Mouse (Mus musculus): ENCODE measurements around the gene Ano9. TPM values are rescaled to one million over a fixed set of nuclear protein-coding genes. Genes with fewer than 3 reads are reported as not detected.

Gene Ano9
- polyA plus RNA-seq, 1 experiment: 5.4 TPM

DNA sequence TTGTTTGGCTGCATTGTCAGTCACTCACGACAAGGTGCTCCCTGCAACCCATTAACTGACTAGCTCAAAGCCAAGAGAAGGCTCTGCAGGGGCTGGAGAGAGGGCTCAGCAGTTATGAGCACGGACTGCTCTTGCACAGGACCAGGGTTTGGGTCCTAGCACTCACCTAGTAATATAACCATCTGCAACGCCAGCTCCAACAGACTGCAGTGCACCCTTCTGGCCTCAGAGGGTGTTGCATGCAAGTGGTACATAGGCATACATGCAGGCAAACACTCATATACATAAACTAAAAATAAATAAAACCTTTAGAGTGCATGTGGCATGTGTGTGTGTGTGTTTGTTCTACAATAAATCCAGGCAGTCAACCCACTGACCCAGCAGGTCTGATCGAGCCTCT lies 61.8 kb downstream of the Ano9 start:
- H3K4me3 ChIP-seq (ENCODE audit: insufficient read depth, low read depth, low read length): no peak overlapping the region
- H3K27me3 ChIP-seq (replicated peaks; ENCODE audit: control insufficient read depth, insufficient read depth, low read length): no peaks in the 10 kb centered on the region
- 73% methylated on average over 4 of the region's 4 CpGs for WGBS

DNA sequence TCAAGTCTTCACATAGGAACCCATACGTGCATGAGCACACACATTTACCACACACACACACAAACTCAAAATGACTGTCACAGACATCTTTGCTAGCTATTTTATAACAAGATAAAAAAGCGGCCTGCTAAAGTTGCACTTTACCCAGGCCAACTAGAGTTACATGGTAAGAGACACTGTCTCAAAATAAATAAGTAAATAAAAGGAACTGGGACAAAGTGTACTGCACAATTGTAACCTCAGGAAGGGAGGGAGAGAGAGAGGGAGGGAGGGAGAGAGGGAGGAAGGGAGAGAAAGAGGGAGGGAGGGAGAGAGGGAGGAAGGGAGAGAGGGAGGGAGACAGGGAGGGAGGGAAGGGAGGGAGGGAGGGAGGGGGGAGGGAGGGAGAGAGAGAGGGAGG lies 65.2 kb downstream of the Ano9 start:
- TF ChIP-seq POLR2A (IDR thresholded peaks at IDR 0.05; ENCODE audit: low read depth, low read length) (no peak), CTCF (conservative IDR thresholded peaks at IDR 0.05; ENCODE audit: insufficient read depth, insufficient read length, low read depth, low read length) (no peak)
- peaks cover 3% of the 10 kb centered on the region; the same call in 1 of the 2 replicates for H3K4me1 ChIP-seq (ENCODE audit: control insufficient read depth, insufficient read depth, low read length)
- H3K4me3 ChIP-seq (ENCODE audit: insufficient read depth, low read depth, low read length): no peak overlapping the region
- no peaks in the 10 kb centered on the region for H3K36me3 ChIP-seq (ENCODE audit: control insufficient read depth, insufficient read depth, low read length)
- H3K27ac ChIP-seq (ENCODE audit: insufficient read depth, low read depth, low read length): peak overlapping the region; percentile 74
- DNase-seq: peak; percentile 43
- H3K27me3 ChIP-seq (replicated peaks; ENCODE audit: control insufficient read depth, insufficient read depth, low read length): no peaks in the 10 kb centered on the region
- 59% methylated on average over 2 of the region's 2 CpGs for WGBS

More for the DNA sequence above, 61.8 kb downstream of the Ano9 start:
- H3K36me3 ChIP-seq (ENCODE audit: control insufficient read depth, insufficient read depth, low read length): no peaks in the 10 kb centered on the region
- DNase-seq: no peak
- H3K4me1 ChIP-seq (ENCODE audit: control insufficient read depth, insufficient read depth, low read length): peaks cover 7% of the 10 kb centered on the region; the same call in 1 of the 2 replicates
- no peak overlapping the region for H3K27ac ChIP-seq (ENCODE audit: insufficient read depth, low read depth, low read length)
- TF ChIP-seq CTCF (conservative IDR thresholded peaks at IDR 0.05; ENCODE audit: insufficient read depth, insufficient read length, low read depth, low read length): 0 out of 2 replicates have a peak, but pooled peaks have one; percentile 6
- no peak for TF ChIP-seq POLR2A (IDR thresholded peaks at IDR 0.05; ENCODE audit: low read depth, low read length)

DNA sequence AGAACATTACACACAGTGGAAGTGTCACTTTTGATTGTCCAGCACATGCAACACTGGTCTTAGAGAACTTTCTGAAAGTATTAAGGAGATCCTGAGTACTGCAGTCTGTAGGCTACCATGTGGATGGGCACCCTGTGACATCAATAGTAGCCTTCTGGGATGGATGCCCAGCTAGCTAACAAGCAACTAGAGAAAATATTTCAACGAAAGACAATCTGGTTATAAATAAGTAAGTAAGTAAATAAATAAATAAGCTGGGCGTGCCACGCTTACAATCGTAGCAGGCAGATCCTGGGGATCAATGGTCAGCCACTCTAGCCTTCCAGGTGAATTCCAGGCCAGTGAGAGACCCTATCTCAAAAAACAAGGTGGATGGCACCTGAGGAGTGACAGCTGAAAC lies 65.6 kb downstream of the Ano9 start:
- WGBS: 68% methylated on average over 4 of the region's 4 CpGs
- H3K36me3 ChIP-seq (ENCODE audit: control insufficient read depth, insufficient read depth, low read length): no peaks in the 10 kb centered on the region
- H3K27ac ChIP-seq (ENCODE audit: insufficient read depth, low read depth, low read length): peak overlapping the region; percentile 74
- H3K4me1 ChIP-seq (ENCODE audit: control insufficient read depth, insufficient read depth, low read length): peaks cover 3% of the 10 kb centered on the region; the same call in 1 of the 2 replicates
- H3K4me3 ChIP-seq (ENCODE audit: insufficient read depth, low read depth, low read length): no peak overlapping the region
- TF ChIP-seq POLR2A (IDR thresholded peaks at IDR 0.05; ENCODE audit: low read depth, low read length): no peak
- no peak for TF ChIP-seq CTCF (conservative IDR thresholded peaks at IDR 0.05; ENCODE audit: insufficient read depth, insufficient read length, low read depth, low read length)
- no peaks in the 10 kb centered on the region for H3K27me3 ChIP-seq (replicated peaks; ENCODE audit: control insufficient read depth, insufficient read depth, low read length)
- DNase-seq: peak; percentile 54

Other genes with a start within 250 kb of the Ano9 start
- gene Psmd13, start 235.8 kb downstream of the Ano9 start, polyA plus RNA-seq (2012; rRNA removed): 66.8 and 75.2 TPM in 2 replicates
- 155 and 168 TPM in 2 replicates for gene Sirt3, start 235.5 kb downstream of the Ano9 start, polyA plus RNA-seq (2012; rRNA removed)
- 111 and 188 TPM in 2 replicates for gene Cox8b, start 217.4 kb downstream of the Ano9 start, polyA plus RNA-seq (2012; rRNA removed)
- 56.6 and 70.7 TPM in 2 replicates for gene Nlrp6, start 196.9 kb downstream of the Ano9 start, polyA plus RNA-seq (2012; rRNA removed)
- 58.0 and 71.2 TPM in 2 replicates for gene Pgghg, start 176.4 kb downstream of the Ano9 start, polyA plus RNA-seq (2012; rRNA removed)
- gene Ifitm5, start 167.5 kb downstream of the Ano9 start, polyA plus RNA-seq (2012; rRNA removed): 0.87 and 1.4 TPM in 2 replicates
- 0.27 TPM in 1 of 2 replicates, not detected in the other for gene Gm45717, start 161.9 kb downstream of the Ano9 start, polyA plus RNA-seq (2012; rRNA removed)
- gene Ifitm2, start 161.8 kb downstream of the Ano9 start, polyA plus RNA-seq (2012; rRNA removed): 642 and 737 TPM in 2 replicates
- gene Ifitm1, start 150.6 kb downstream of the Ano9 start, polyA plus RNA-seq (2012; rRNA removed): 125 and 135 TPM in 2 replicates
- gene Ifitm3, start 107.0 kb downstream of the Ano9 start, polyA plus RNA-seq (2012; rRNA removed): 259 and 313 TPM in 2 replicates
- gene Ifitm6, start 99.9 kb downstream of the Ano9 start, polyA plus RNA-seq (2012; rRNA removed): 1.6 and 2.3 TPM in 2 replicates
- not detected in 2 replicates for gene Gm17387, start 88.7 kb downstream of the Ano9 start, polyA plus RNA-seq (2012; rRNA removed)
- gene B4galnt4, start 56.7 kb downstream of the Ano9 start, polyA plus RNA-seq (2012; rRNA removed): 0.16 and 0.44 TPM in 2 replicates
- gene Pkp3, start 39.6 kb downstream of the Ano9 start, polyA plus RNA-seq (2012; rRNA removed): 17.0 and 19.8 TPM in 2 replicates
- gene Sigirr, start 17.2 kb downstream of the Ano9 start, polyA plus RNA-seq (2012; rRNA removed): 102 and 110 TPM in 2 replicates
- 65.1 and 71.5 TPM in 2 replicates for gene Ptdss2, start 4.6 kb upstream of the Ano9 start, polyA plus RNA-seq (2012; rRNA removed)
- gene Rnh1, start 55.1 kb upstream of the Ano9 start, polyA plus RNA-seq (2012; rRNA removed): 159 and 190 TPM in 2 replicates
- gene Hras, start 76.2 kb upstream of the Ano9 start, polyA plus RNA-seq (2012; rRNA removed): 93.5 and 96.0 TPM in 2 replicates
- gene Lrrc56, start 76.4 kb upstream of the Ano9 start, polyA plus RNA-seq (2012; rRNA removed): 9.6 and 13.5 TPM in 2 replicates
- gene Lmntd2, start 96.3 kb upstream of the Ano9 start, polyA plus RNA-seq (2012; rRNA removed): 5.7 and 6.0 TPM in 2 replicates
- 59.1 and 72.2 TPM in 2 replicates for gene Rassf7, start 98.1 kb upstream of the Ano9 start, polyA plus RNA-seq (2012; rRNA removed)
- 15.8 and 19.1 TPM in 2 replicates for gene Phrf1, start 111.0 kb upstream of the Ano9 start, polyA plus RNA-seq (2012; rRNA removed)
- gene Irf7, start 148.7 kb upstream of the Ano9 start, polyA plus RNA-seq (2012; rRNA removed): 51.6 and 57.5 TPM in 2 replicates
- gene Cdhr5, start 159.0 kb upstream of the Ano9 start, polyA plus RNA-seq (2012; rRNA removed): 129 and 145 TPM in 2 replicates
- gene Sct, start 161.3 kb upstream of the Ano9 start, polyA plus RNA-seq (2012; rRNA removed): 2.0 and 2.7 TPM in 2 replicates
- 0.03 TPM in 1 of 2 replicates, not detected in the other for gene Drd4, start 174.2 kb upstream of the Ano9 start, polyA plus RNA-seq (2012; rRNA removed)
- 25.4 and 26.8 TPM in 2 replicates for gene Deaf1, start 209.9 kb upstream of the Ano9 start, polyA plus RNA-seq (2012; rRNA removed)
- 53.7 and 61.4 TPM in 2 replicates for gene Tmem80, start 209.9 kb upstream of the Ano9 start, polyA plus RNA-seq (2012; rRNA removed)
- gene Eps8l2, start 221.1 kb upstream of the Ano9 start, polyA plus RNA-seq (2012; rRNA removed): 245 and 297 TPM in 2 replicates

Data from kidney, adult 2 months (tissue).